Mouse (Mus musculus): ENCODE data around the gene Dennd4a. TPM values are rescaled to one million over a fixed set of nuclear protein-coding genes. Genes with fewer than 3 reads are reported as not detected.

Dennd4a gene
- polyA plus RNA-seq, 1 experiment from 2014 or later = 11.4 TPM

- 84% methylated on average over 4 of the region's 4 CpGs for WGBS
- Histone ChIP-seq H3K4me3 (replicated peaks) (no peak overlapping the region), H3K9me3 (no peaks in the 10 kb centered on the region), H3K9ac (no peak overlapping the region), H3K4me2 (no peak overlapping the region), H3K27me3 (0 out of 2 replicates have a peak, but pooled peaks cover 3% of the 10 kb centered on the region), H3K36me3 (replicated peaks) (no peaks in the 10 kb centered on the region), H3K27ac (no peak overlapping the region), H3K4me1 (peaks cover 11% of the 10 kb centered on the region)
- ATAC-seq (ENCODE audit: low FRiP score) = no peak
Measured at GRCm38 (mm10) chr9:64775491-64775890, 35.6 kb upstream of the Dennd4a start.

DNA sequence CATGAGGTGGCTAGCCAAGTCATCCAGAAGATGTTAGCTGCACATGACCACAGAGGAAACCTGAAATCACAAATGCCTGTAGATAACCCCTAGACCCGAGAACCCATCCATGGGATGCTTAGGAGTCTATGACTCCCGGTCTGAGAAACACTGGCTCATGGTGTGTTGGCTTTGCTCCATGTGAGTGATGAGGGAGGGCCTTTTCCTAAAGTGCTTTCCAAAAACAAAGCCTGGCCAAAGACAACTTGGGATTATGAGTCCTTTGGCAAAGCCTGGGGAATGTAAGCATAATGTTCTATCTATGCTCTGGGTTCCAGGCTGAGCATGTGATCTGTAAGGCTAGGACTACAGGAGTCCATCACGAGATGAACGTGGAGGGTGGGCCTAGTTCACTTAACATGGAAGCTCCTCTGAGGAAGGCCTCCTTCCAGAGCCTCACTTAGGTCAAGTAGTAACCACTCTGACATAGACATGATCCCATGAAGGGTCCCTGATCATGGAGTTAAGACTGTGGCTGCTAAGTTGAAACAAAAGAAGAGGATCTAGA, 33.6 kb upstream of the Dennd4a start:
- Histone ChIP-seq H3K4me2 (no peak overlapping the region), H3K27ac (no peak overlapping the region), H3K36me3 (replicated peaks) (no peaks in the 10 kb centered on the region), H3K4me1 (peaks cover 11% of the 10 kb centered on the region), H3K27me3 (no peaks in the 10 kb centered on the region), H3K9me3 (no peaks in the 10 kb centered on the region), H3K9ac (no peak overlapping the region), H3K4me3 (replicated peaks) (no peak overlapping the region)
- 88% methylated on average over 4 of the region's 4 CpGs for WGBS
- no peak for ATAC-seq (ENCODE audit: low FRiP score)

GRCm38 (mm10) chr9:64778151-64778550, 33.0 kb upstream of the Dennd4a start:
- H3K36me3 ChIP-seq (replicated peaks) = no peaks in the 10 kb centered on the region
- no peaks in the 10 kb centered on the region for H3K27me3 ChIP-seq
- H3K4me1 ChIP-seq = peaks cover 11% of the 10 kb centered on the region
- H3K9ac ChIP-seq = no peak overlapping the region
- H3K4me3 ChIP-seq (replicated peaks) = no peak overlapping the region
- no peak overlapping the region for H3K27ac ChIP-seq
- 84% methylated on average over 1 of the region's 1 CpGs for WGBS
- H3K9me3 ChIP-seq = no peaks in the 10 kb centered on the region
- ATAC-seq (ENCODE audit: low FRiP score) = no peak
- no peak overlapping the region for H3K4me2 ChIP-seq

GRCm38 (mm10) chr9:64779628-64780027, 31.5 kb upstream of the Dennd4a start:
- Histone ChIP-seq H3K4me1 (peaks cover 7% of the 10 kb centered on the region), H3K4me2 (no peak overlapping the region), H3K36me3 (replicated peaks) (no peaks in the 10 kb centered on the region), H3K9me3 (no peaks in the 10 kb centered on the region), H3K9ac (no peak overlapping the region), H3K27ac (no peak overlapping the region), H3K27me3 (no peaks in the 10 kb centered on the region), H3K4me3 (replicated peaks) (no peak overlapping the region)
- WGBS = 47% methylated on average over 7 of the region's 7 CpGs
- no peak for ATAC-seq (ENCODE audit: low FRiP score)

- ATAC-seq (ENCODE audit: low FRiP score) = no peak
- H3K27me3 ChIP-seq = no peaks in the 10 kb centered on the region
- no peak overlapping the region for H3K4me3 ChIP-seq (replicated peaks)
- H3K9ac ChIP-seq = no peak overlapping the region
- H3K9me3 ChIP-seq = no peaks in the 10 kb centered on the region
- H3K36me3 ChIP-seq (replicated peaks) = no peaks in the 10 kb centered on the region
- H3K4me1 ChIP-seq = no peaks in the 10 kb centered on the region
- no peak overlapping the region for H3K27ac ChIP-seq
- no peak overlapping the region for H3K4me2 ChIP-seq
- 67% methylated on average over 7 of the region's 7 CpGs for WGBS
Measured at GRCm38 (mm10) chr9:64783511-64783910, 27.6 kb upstream of the Dennd4a start.

- H3K36me3 ChIP-seq (replicated peaks) = no peaks in the 10 kb centered on the region
- WGBS = 35% methylated on average over 4 of the region's 4 CpGs
- H3K9ac ChIP-seq = no peak overlapping the region
Measured at GRCm38 (mm10) chr9:64784841-64785240, 26.3 kb upstream of the Dennd4a start.

GRCm38 (mm10) chr9:64786216-64786905, 24.8 kb upstream of the Dennd4a start:
- 81% methylated on average over 9 of the region's 9 CpGs for WGBS
- no peak overlapping the region for H3K4me3 ChIP-seq (replicated peaks)
- H3K4me1 ChIP-seq = peaks cover 4% of the 10 kb centered on the region; the same call in 1 of the 2 replicates
- no peak for ATAC-seq (ENCODE audit: low FRiP score)
- no peak overlapping the region for H3K9ac ChIP-seq
- no peaks in the 10 kb centered on the region for H3K36me3 ChIP-seq (replicated peaks)
- no peaks in the 10 kb centered on the region for H3K9me3 ChIP-seq
- H3K27me3 ChIP-seq = no peaks in the 10 kb centered on the region
- no peak overlapping the region for H3K4me2 ChIP-seq
- H3K27ac ChIP-seq = no peak overlapping the region

More at GRCm38 (mm10) chr9:64784841-64785240, 26.3 kb upstream of the Dennd4a start:
- Histone ChIP-seq H3K27ac (no peak overlapping the region), H3K27me3 (no peaks in the 10 kb centered on the region), H3K4me2 (no peak overlapping the region), H3K4me3 (replicated peaks) (no peak overlapping the region), H3K9me3 (no peaks in the 10 kb centered on the region), H3K4me1 (no peaks in the 10 kb centered on the region)
- ATAC-seq (ENCODE audit: low FRiP score) = no peak

DNA sequence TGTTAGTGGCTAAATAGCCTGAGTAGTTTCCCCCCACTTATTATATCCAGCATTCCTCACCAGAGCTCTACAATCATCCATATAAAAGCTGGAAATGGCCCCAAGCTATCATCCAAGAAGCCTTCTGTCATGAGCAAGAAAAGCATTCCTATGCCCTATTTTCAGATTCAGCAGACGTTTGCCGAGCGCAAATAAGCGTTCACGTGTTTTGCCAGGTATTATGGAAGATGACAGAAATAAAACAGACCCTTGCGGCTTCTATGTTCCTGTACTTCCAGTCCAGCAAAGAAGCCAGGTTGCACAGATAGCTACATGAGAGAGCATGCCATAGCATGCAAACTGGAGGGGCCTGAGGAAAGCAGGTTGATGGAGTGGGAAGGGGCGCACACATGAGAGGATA, 23.1 kb upstream of the Dennd4a start:
- H3K36me3 ChIP-seq (replicated peaks) = no peaks in the 10 kb centered on the region
- no peak overlapping the region for H3K9ac ChIP-seq
- no peak overlapping the region for H3K4me3 ChIP-seq (replicated peaks)
- 87% methylated on average over 7 of the region's 7 CpGs for WGBS
- H3K27me3 ChIP-seq = no peaks in the 10 kb centered on the region
- no peak overlapping the region for H3K4me2 ChIP-seq
- peaks cover 4% of the 10 kb centered on the region; the same call in 1 of the 2 replicates for H3K4me1 ChIP-seq
- H3K27ac ChIP-seq = no peak overlapping the region
- H3K9me3 ChIP-seq = no peaks in the 10 kb centered on the region
- no peak for ATAC-seq (ENCODE audit: low FRiP score)

DNA sequence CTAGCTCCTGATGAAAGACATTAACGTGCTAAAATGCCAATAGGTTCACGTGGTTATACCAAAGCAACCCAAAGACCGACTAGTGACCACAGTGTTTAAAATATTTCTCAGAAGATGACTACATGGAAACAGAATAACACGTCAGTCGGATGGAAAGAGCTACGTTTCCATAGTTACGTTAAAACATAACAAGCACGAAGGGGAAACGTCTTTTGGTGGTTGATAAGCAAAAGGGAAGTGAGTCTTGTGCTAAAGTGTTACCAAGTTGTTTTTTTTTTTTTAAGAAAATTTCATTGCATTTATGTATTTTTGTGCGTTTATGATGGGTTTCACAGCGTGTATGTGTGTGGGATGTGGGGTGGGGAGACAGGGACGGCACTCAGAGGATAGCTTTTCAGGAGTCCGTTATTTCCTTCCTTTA, 21.8 kb upstream of the Dennd4a start:
- WGBS = 85% methylated on average over 13 of the region's 13 CpGs
- Histone ChIP-seq H3K4me2 (no peak overlapping the region), H3K4me1 (peaks cover 4% of the 10 kb centered on the region; the same call in 1 of the 2 replicates), H3K27me3 (no peaks in the 10 kb centered on the region), H3K4me3 (replicated peaks) (no peak overlapping the region), H3K9ac (no peak overlapping the region), H3K27ac (no peak overlapping the region), H3K9me3 (no peaks in the 10 kb centered on the region), H3K36me3 (replicated peaks) (no peaks in the 10 kb centered on the region)
- ATAC-seq (ENCODE audit: low FRiP score) = no peak

DNA sequence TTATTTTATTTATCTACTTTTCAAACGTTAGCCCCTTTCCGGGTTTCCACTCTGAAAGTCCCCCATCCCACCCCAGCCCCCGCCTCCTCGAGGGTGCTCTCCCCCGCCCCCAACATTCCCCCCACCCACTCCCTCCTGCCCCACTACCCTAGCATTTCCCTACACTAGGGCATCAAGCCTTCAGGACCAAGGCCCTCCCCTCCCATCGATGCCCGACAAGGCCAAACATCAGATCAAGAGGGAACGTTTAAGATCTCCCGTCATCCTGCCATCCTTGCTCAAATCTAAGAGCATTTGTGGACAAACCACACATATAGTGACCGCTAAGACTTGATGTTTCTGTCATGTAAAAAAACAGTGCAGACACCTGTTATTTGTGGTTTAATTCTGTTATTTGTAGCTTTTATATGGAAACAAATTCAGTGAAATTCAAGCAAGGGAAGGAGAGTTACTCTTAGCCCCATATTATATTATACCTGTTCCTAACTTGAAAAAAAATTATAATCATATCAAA, 21.2 kb upstream of the Dennd4a start:
- no peak for ATAC-seq (ENCODE audit: low FRiP score)
- H3K36me3 ChIP-seq (replicated peaks) = no peaks in the 10 kb centered on the region
- H3K4me1 ChIP-seq = peaks cover 4% of the 10 kb centered on the region; the same call in 1 of the 2 replicates
- H3K27me3 ChIP-seq = no peaks in the 10 kb centered on the region
- 84% methylated on average over 10 of the region's 10 CpGs for WGBS
- no peak overlapping the region for H3K4me3 ChIP-seq (replicated peaks)
- no peak overlapping the region for H3K4me2 ChIP-seq
- no peak overlapping the region for H3K9ac ChIP-seq
- no peak overlapping the region for H3K27ac ChIP-seq
- H3K9me3 ChIP-seq = no peaks in the 10 kb centered on the region

DNA sequence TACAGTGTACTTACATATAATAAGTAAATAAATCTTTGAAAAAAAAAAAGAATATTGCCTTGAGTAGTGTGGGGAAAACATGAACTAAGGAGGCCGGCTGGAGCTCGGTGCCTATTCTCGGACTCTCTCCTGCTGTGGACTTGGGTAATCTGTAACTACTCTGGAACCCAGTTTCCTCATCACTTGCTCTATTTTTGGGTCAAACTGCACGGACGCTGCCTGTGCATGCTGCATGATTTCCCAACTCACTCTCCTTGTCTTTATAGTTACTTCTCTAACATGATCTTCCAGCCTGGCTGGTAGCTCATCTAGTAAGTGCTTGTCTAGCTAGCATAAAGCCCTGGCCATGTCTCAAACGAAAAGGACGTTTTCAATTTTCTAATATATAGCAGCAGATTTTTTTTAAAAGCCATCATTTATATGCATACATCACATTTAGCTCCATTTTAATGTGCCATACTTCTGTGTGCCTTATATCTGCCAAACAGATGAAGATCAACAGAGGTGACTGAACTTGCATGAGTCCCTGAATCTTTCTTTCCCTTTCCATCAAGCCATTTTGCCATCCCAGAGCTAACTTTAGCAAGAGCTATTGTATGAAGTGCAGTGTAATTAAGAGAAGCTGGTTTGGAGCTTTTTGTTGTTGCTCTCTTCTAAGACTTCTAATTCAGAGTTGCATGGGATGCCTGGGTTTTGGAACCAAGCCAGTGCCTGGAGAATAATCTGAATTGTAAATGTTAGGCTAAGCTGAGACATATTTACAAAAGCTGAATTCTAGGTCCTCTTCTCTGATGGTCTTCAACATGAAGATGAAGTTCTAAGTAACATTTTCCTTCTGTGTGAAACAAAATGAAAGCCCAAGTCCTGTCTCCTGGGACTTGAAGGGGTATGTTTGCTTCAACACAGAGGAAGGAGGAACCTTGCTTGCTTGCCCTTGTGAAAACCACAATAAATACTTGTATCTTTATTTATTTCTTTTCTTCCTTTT, 20.2 kb upstream of the Dennd4a start:
- Histone ChIP-seq H3K9me3 (no peaks in the 10 kb centered on the region), H3K27ac (no peak overlapping the region), H3K4me2 (no peak overlapping the region), H3K27me3 (no peaks in the 10 kb centered on the region), H3K4me3 (replicated peaks) (no peak overlapping the region), H3K36me3 (replicated peaks) (no peaks in the 10 kb centered on the region), H3K9ac (no peak overlapping the region), H3K4me1 (peaks cover 4% of the 10 kb centered on the region; the same call in 1 of the 2 replicates)
- 91% methylated on average over 7 of the region's 7 CpGs for WGBS
- ATAC-seq (ENCODE audit: low FRiP score) = no peak

GRCm38 (mm10) chr9:64791676-64792075, 19.5 kb upstream of the Dennd4a start:
- no peak overlapping the region for H3K4me3 ChIP-seq (replicated peaks)
- no peaks in the 10 kb centered on the region for H3K27me3 ChIP-seq
- no peaks in the 10 kb centered on the region for H3K9me3 ChIP-seq
- H3K4me2 ChIP-seq = no peak overlapping the region
- H3K4me1 ChIP-seq = peaks cover 4% of the 10 kb centered on the region; the same call in 1 of the 2 replicates
- H3K36me3 ChIP-seq (replicated peaks) = no peaks in the 10 kb centered on the region
- ATAC-seq (ENCODE audit: low FRiP score) = no peak
- H3K27ac ChIP-seq = no peak overlapping the region
- WGBS = 76% methylated on average over 1 of the region's 1 CpGs
- H3K9ac ChIP-seq = no peak overlapping the region
